Mouse (Mus musculus) intestine, embryonic 16.5 days (tissue): Measurements from ENCODE around the gene Ddrgk1. TPM values are rescaled to one million over a fixed set of nuclear protein-coding genes. Genes with fewer than 3 reads are reported as not detected.

Source experiments
- ATAC-seq: fragments of 200-750 bp; cut with Nextera tagmentation; 2 replicates; pipeline ENCODE4 v1.8.0; 2017; ENCODE audit warnings: moderate TSS enrichment, moderate library complexity
- H3K27ac ChIP-seq: fragments of 300-500 bp; sonication (generic); 2 replicates; pipeline ENCODE4 v1.5.1; 2014; ENCODE audit warnings: mild to moderate bottlenecking, low read length
- H3K27me3 ChIP-seq: fragments of 300-500 bp; sonication (generic); replicated peaks from 2 replicates; pipeline ENCODE4 v1.6.1; 2014; ENCODE audit warnings: low read length, control low read depth, mixed read lengths; ENCODE audit not compliant: control insufficient read depth, insufficient read depth
- H3K36me3 ChIP-seq: fragments of 300-500 bp; sonication (generic); 2 replicates; pipeline ENCODE4 v1.6.1; 2014; ENCODE audit warnings: low read length, control low read depth; ENCODE audit not compliant: control insufficient read depth, insufficient read depth
- H3K4me1 ChIP-seq: fragments of 300-500 bp; sonication (generic); 2 replicates; pipeline ENCODE4 v1.6.1; 2014; ENCODE audit warnings: low read length, control low read depth, mixed read lengths; ENCODE audit not compliant: control insufficient read depth, insufficient read depth
- H3K4me2 ChIP-seq: fragments of 300-500 bp; sonication (generic); 2 replicates; pipeline ENCODE4 v1.6.1; 2014; ENCODE audit warnings: low read depth, low read length, control low read depth
- H3K4me3 ChIP-seq: fragments of 300-500 bp; sonication (generic); 2 replicates; pipeline ENCODE4 v1.5.1; 2014; ENCODE audit warnings: mild to moderate bottlenecking, low read length
- H3K9ac ChIP-seq: fragments of 300-500 bp; sonication (generic); 2 replicates; pipeline ENCODE4 v1.6.1; 2014; ENCODE audit warnings: low read depth, low read length
- H3K9me3 ChIP-seq: fragments of 300-500 bp; sonication (generic); 2 replicates; pipeline ENCODE4 v1.6.1; 2016; ENCODE audit warnings: low read length, control low read depth; ENCODE audit not compliant: control insufficient read depth
- WGBS: fragments of 180-500 bp; shearing (Covaris S2); extraction: QIAGEN DNeasy Blood & Tissue Kit; methylation state at CpG from one replicate; pipeline ENCODE4 v1.1.7; 2014; 5-methylcytosine and 5-hydroxymethylcytosine counted together
- polyA plus RNA-seq: library from polyadenylated mRNA; unstranded; fragments of >200 nt; fragmentation: Nextera tagmentation; extraction: Ambion mirVana; gene quantifications from 2 replicates; pipeline ENCODE4 v1.2.1, GENCODE M21; 2015

Ddrgk1 gene
- polyA plus RNA-seq = 87.1 and 88.0 TPM in 2 replicates

DNA sequence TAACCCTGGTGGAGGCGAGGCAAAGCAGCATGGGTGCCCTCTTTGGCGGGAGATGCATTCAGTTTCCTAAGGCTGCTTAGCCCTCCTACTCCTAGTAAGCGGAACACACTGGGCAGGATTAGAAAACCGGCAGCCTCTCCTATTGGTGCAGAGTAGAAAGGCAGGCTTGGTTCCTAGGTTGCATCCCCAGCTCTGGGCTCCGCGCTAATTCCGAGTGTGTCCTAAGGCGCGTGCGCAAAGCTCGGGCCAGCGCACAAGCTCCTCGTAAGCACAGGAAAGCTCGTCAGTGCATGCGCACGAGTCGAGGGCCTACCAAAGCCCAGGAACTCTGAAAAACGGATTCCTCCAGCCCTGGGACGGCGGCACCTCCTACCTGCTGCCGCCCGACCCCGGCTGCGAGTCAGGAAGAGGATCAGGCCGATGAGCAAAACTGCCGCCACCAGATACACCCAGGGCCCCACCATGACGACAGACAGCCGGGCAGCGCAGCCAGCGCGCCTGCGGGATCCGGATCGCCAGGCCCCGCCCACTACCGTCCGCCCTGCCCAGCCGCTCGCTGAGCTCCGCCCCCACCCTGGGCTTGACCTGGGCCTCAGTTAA lies at the start of gene Ddrgk1:
Ddrgk1 (minus strand) TSS at position 558 of the 600 bp plus-strand sequence.
- Histone ChIP-seq H3K4me2 (peak within 1 kb of the TSS; percentile 58), H3K27me3 (no peaks in the 10 kb centered on the region), H3K4me1 (peaks cover 23% of the 10 kb centered on the region), H3K9ac (peak within 1 kb of the TSS; percentile 93), H3K36me3 (no peaks in the 10 kb centered on the region; the same call in 1 of the 2 replicates), H3K4me3 (peak within 1 kb of the TSS; percentile 70), H3K9me3 (no peaks in the 10 kb centered on the region), H3K27ac (peak within 1 kb of the TSS; percentile 99)
- peak; percentile 97 for ATAC-seq
- WGBS = under 1% methylated on average over 40 of the region's 40 CpGs

DNA sequence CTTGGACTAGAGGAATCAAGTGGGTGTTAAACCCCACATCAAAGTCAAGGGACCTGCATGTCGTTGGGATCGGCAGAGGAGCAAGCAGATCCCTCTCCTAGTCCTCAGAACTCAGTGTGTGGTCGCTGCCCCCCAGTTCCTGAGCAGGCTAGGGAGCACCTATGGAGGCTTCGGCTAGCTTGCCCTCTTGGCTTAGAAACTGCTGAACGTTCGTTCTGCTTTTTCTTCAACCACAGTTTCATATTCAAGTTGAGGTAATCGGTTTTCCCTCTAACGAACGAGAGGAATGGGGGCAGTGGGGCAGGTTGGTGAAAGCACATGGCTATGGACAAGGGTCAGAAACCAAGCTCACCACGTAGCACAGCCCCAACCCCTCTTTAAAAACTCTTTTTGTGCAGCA lies 42.6 kb upstream of the Ddrgk1 start:
- Histone ChIP-seq H3K9me3 (no peaks in the 10 kb centered on the region), H3K27me3 (no peaks in the 10 kb centered on the region), H3K4me1 (no peaks in the 10 kb centered on the region), H3K4me2 (no peak overlapping the region), H3K36me3 (no peaks in the 10 kb centered on the region; the same call in none of the 2 replicates), H3K4me3 (no peak overlapping the region), H3K9ac (no peak overlapping the region), H3K27ac (no peak overlapping the region)
- 65% methylated on average over 10 of the region's 10 CpGs for WGBS
- no peak for ATAC-seq

DNA sequence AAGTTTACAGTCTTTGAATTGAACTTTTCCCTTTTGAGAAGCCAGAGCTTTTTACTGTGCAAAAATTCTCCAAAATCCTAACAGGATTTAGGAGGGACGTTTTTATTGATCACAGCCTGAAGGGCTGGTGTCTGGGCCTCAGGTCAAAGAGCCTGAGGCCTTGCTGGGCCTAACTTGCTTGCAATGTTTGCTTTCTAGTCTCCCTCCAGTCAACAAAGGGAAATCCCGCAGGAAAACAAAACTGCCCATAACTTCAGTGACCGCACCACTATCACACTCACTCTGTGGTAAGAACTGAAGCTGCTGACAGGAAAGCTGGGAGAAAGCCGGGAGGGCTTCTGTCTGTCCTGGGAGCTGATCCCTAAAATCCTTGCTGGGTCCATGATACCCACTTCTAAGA lies 42.1 kb upstream of the Ddrgk1 start:
- no peaks in the 10 kb centered on the region for H3K27me3 ChIP-seq
- H3K4me2 ChIP-seq = no peak overlapping the region
- ATAC-seq = no peak
- WGBS = 62% methylated on average over 4 of the region's 4 CpGs
- H3K36me3 ChIP-seq = no peaks in the 10 kb centered on the region; the same call in none of the 2 replicates
- no peak overlapping the region for H3K27ac ChIP-seq
- H3K9me3 ChIP-seq = no peaks in the 10 kb centered on the region
- H3K4me1 ChIP-seq = no peaks in the 10 kb centered on the region
- H3K9ac ChIP-seq = no peak overlapping the region
- no peak overlapping the region for H3K4me3 ChIP-seq

DNA sequence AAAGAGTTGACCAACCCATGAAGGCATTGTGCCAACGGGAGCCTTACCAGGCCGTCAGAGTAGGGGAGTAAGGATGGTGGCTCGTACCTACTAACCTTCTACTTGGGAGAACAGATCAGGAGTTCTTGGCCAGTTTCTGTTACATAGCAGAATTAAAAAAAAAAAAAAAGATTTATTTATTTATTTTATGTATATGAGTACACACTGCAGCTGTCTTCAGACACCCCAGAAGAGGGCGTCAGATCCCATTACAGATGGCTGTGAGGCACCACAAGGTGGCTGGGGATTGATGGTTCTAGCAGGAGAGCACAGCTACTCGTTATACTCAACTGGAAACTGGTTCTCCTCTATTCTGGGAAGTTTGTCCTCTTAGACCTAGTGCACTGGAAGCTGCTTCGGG lies 40.7 kb upstream of the Ddrgk1 start:
- WGBS = 71% methylated on average over 6 of the region's 6 CpGs
- Histone ChIP-seq H3K27ac (no peak overlapping the region), H3K27me3 (no peaks in the 10 kb centered on the region), H3K4me2 (no peak overlapping the region), H3K9ac (no peak overlapping the region), H3K4me3 (no peak overlapping the region), H3K9me3 (no peaks in the 10 kb centered on the region), H3K4me1 (no peaks in the 10 kb centered on the region), H3K36me3 (no peaks in the 10 kb centered on the region; the same call in none of the 2 replicates)
- no peak for ATAC-seq

DNA sequence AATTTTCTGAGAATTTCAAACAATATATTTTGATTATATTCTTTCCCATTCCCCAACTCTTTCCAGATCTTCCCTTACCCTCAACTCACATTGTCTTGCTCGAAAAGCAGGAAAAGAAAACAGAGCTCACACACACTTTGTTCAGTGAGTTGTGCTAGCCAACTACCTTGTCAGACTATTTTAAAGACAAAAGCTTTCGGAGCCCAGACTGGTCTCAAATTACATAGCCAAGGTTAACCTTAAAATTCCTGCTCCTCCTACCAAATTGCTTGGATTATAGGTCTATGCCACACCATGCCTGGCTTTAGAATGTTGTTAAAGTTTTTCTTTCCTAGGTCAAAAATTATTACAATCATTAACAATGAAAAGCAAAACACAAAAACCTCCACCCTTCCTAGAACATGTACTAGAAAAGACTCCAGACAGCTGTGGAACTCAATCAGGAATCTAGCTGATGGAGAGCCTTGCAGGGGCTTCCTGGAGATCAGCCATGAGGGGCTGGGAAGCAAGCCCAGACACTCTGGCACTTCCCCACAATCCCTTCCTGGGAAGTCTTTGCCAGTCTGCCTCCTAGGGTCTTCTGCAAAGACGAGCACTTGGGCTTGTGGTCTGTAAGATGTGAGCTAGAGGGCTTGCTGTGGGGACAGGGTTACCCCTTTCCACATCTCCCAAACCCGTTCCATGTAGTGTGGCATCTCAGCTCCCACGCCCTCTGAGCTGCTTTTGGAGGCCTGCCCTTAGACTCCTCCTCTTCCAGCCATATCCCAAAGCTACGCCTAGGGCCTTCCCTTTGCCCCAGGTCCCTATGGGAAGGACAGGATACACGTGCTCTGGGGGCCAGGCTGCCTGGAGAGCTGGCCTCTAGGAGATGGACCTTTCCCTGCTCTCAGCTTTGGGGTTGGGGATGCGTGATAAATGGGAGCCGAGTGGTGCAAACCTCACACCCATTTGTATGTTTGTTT lies 39.9 kb upstream of the Ddrgk1 start:
- 62% methylated on average over 9 of the region's 9 CpGs for WGBS
- no peaks in the 10 kb centered on the region for H3K9me3 ChIP-seq
- no peak overlapping the region for H3K4me3 ChIP-seq
- H3K4me2 ChIP-seq = no peak overlapping the region
- H3K9ac ChIP-seq = no peak overlapping the region
- no peak for ATAC-seq
- H3K27ac ChIP-seq = no peak overlapping the region
- no peaks in the 10 kb centered on the region; the same call in 1 of the 2 replicates for H3K36me3 ChIP-seq
- H3K27me3 ChIP-seq = no peaks in the 10 kb centered on the region
- no peaks in the 10 kb centered on the region for H3K4me1 ChIP-seq

DNA sequence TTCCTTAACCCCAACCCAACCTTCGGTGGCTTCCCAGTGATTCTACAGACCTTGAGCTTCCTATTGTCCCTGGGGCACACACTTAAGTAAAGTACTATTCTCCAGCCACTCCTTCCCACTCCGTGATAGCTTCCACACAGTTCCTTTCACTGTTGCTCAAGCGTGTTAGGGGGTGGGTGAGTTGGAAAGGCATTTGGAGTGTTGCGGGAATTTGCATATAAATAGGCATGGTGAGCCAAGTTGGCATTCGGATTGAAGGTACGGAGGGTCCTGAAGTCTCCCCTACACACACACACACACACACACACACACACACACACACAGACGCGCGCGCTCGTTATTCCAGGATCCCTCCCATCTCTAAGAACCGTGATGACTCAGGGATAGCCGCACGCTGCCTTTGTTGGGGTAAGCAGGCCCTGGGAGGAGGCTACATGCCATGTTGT lies 33.4 kb upstream of the Ddrgk1 start:
- H3K36me3 ChIP-seq = no peaks in the 10 kb centered on the region
- H3K9ac ChIP-seq = peak overlapping the region; percentile 67
- no peak overlapping the region for H3K27ac ChIP-seq
- ATAC-seq = peak; percentile 25; the same call in 1 of the 2 replicates
- peak overlapping the region; percentile 64 for H3K4me3 ChIP-seq
- H3K4me2 ChIP-seq = peak overlapping the region; percentile 100
- H3K9me3 ChIP-seq = no peaks in the 10 kb centered on the region
- H3K27me3 ChIP-seq = peaks cover 36% of the 10 kb centered on the region
- H3K4me1 ChIP-seq = peaks cover 12% of the 10 kb centered on the region
- 4% methylated on average over 14 of the region's 14 CpGs for WGBS

DNA sequence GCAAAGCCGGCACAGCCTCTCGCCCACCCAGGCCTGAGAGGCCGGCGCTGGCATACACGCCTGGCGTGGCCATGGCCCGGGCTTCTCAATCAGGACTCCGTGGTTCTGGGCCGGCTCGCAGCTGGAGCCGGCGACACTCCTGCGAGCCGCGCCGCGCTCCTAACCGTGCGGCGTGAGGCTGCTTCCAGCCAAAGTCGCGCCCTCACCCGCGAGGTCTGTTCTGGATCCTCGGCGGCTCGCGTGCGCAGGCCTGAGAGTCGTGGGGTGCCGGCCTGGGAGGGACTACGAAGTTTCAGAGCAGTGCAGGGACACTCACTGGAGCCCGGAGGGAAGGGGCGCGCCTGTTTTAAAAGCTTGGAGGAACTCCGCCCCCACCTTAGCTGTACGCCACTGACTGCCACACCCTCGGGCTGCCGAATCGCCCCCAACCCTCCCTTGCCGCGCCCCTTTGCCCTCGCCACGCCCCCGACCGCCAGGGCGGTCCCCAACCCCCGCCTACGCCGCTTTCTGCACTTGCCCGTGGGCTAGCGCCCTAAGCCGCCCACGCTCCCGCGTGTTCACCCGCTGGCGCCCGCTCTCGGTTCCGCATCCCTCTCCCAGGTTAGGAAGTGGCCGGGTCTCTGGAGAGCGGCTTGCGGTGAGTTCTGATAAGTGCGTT lies 32.8 kb upstream of the Ddrgk1 start, which contains the start of gene Slc4a11:
Slc4a11 (minus strand) TSS at position 367 of the 658 bp plus-strand sequence.
- Histone ChIP-seq H3K4me2 (peak within 1 kb of the TSS; percentile 100), H3K27ac (no peak within 1 kb of the TSS), H3K4me3 (peak within 1 kb of the TSS; percentile 64), H3K4me1 (peaks cover 12% of the 10 kb centered on the region), H3K27me3 (peaks cover 36% of the 10 kb centered on the region), H3K36me3 (no peaks in the 10 kb centered on the region), H3K9me3 (no peaks in the 10 kb centered on the region), H3K9ac (peak within 1 kb of the TSS; percentile 67)
- WGBS = under 1% methylated on average over 65 of the region's 65 CpGs
- ATAC-seq = peak; percentile 77

DNA sequence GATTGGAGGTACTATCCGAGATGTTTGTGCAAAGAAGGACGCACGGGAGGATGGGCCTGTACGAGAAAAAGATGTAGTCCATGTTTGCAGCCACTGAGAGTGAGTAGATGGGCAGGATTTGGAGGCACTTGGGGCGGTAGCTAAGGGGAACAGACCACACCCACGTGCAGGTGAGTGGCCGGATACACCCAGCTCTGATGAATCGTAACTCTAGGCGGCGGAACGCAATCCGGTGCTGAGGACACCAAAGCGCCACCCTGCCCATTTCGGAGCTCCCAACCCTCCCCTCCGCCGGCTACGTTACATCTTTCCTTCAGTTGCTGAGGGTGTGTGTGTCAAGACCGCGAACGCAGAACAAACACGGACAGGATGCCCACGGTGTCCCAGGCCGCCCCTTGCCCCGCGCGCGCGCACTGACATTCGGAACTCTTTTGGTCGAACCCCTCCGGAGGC lies 32.3 kb upstream of the Ddrgk1 start:
- Histone ChIP-seq H3K4me2 (peak overlapping the region; percentile 100), H3K27me3 (peaks cover 36% of the 10 kb centered on the region), H3K9me3 (no peaks in the 10 kb centered on the region), H3K4me3 (peak overlapping the region; percentile 64), H3K27ac (no peak overlapping the region), H3K36me3 (no peaks in the 10 kb centered on the region), H3K9ac (peak overlapping the region; percentile 67), H3K4me1 (peaks cover 12% of the 10 kb centered on the region)
- peak; percentile 36 for ATAC-seq
- WGBS = under 1% methylated on average over 31 of the region's 31 CpGs

DNA sequence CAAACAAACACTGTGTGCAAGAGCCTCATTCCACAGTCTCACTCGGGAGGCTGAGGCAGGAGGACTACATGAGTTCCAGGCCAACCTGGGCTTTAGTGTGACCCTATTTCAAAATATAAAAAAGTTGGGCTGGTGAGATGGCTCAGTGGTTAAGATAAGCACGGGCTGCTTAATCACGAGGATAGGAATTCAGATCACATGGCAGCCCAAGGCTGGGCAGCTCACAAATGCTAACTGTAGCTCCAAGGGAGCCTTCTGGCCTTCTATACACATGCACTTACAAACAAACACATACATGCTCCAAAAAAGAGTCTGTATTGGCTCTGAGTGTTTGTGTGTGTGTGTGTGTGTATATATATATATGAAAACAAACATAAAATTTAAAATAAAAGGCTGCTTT lies 29.1 kb upstream of the Ddrgk1 start:
- no peak for ATAC-seq
- Histone ChIP-seq H3K4me1 (peaks cover 12% of the 10 kb centered on the region), H3K27ac (no peak overlapping the region), H3K9me3 (no peaks in the 10 kb centered on the region), H3K4me2 (no peak overlapping the region), H3K36me3 (no peaks in the 10 kb centered on the region), H3K4me3 (no peak overlapping the region), H3K27me3 (peaks cover 32% of the 10 kb centered on the region), H3K9ac (no peak overlapping the region)
- WGBS = 47% methylated on average over 3 of the region's 3 CpGs
